Mouse (Mus musculus): Measurements from ENCODE around the gene Ablim1.
A peak's percentile ranks its signal among the peaks of the same experiment; 100 is the strongest.

Ablim1 gene

DNA sequence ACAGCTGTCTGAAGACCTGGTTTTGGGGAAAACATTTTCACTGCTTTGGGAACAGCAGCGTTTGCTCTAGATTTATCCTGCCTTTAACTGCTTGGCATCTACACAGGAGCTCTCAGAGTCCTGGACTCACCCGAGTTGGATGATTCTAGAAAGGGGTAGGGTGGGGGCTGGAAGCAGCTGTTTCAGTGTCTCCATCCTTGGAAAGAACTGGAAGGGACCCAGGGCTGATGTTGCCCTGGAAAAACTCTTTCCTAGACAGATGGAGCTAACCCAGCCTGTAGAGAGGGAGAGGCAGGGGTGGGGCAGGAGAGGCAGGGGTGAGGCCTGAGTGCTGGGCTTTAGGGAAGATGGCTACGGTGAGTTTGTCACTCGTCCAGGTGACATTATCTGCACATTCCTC lies 330.5 kb downstream of the Ablim1 start:
- peak; percentile 67 for ATAC-seq (ENCODE audit: low TSS enrichment)

DNA sequence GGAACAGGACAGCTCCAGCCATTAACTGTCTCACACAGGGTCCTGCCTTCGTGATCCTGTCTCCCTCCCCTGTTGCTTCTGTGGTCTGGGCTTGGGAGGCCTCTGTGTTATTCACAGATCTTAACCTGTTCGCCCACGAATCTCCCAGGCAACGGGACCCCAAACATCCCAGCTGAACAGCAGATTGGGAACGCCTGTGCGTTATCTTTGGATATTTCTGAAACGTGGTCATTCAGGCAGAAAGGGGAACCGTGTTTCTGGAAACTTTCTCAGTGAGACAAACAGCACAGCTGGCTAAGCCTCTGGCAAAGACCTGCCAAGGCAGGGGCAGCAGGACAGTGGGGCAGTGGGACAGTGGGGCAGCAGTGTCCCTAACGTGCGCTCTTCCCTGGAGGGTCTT lies 331.0 kb downstream of the Ablim1 start:
- ATAC-seq (ENCODE audit: low TSS enrichment): no peak
